Mouse (Mus musculus) embryonic fibroblast, embryonic 13.5 days (primary cell): Measurements from ENCODE around the gene Plcxd1. TPM values are rescaled to one million over a fixed set of nuclear protein-coding genes. Genes with fewer than 3 reads are reported as not detected.
A peak's percentile ranks its signal among the peaks of the same experiment; 100 is the strongest.
"Not testable (repeated sequence)": the region's sequence is repeated elsewhere in the genome, so short reads cannot be mapped to it uniquely, and the experiment has no call there.

Experiments used
- H3K27ac ChIP-seq: 2 replicates; pipeline ENCODE4 v1.5.1; 2012; ENCODE audit warnings: low read length, control low read depth, inconsistent platforms; ENCODE audit not compliant: insufficient read depth
- H3K4me1 ChIP-seq: 2 replicates; pipeline ENCODE4 v1.6.1; 2011; ENCODE audit warnings: low read length; ENCODE audit not compliant: control insufficient read depth, insufficient read depth
- H3K4me3 ChIP-seq: 2 replicates; pipeline ENCODE4 v1.5.1; 2011; ENCODE audit warnings: mild to moderate bottlenecking, control low read depth, low read length; ENCODE audit not compliant: insufficient read depth
- CTCF ChIP-seq: IDR thresholded peaks from 2 replicates; pipeline ENCODE4 v1.5.1; 2011; ENCODE audit warnings: mild to moderate bottlenecking, control low read depth, low read length, moderate library complexity, borderline replicate concordance; ENCODE audit not compliant: insufficient read depth
- POLR2A ChIP-seq: IDR thresholded peaks from 2 replicates; pipeline ENCODE4 v1.6.1; 2011; ENCODE audit warnings: low read depth, mild to moderate bottlenecking, control low read depth, low read length, moderate library complexity
- polyA plus RNA-seq: library from polyadenylated mRNA; stranded (reverse); fragments of >200 nt; gene quantifications from 2 replicates; pipeline ENCODE4 v1.2.4, GENCODE M21; 2011; ENCODE audit warnings: low read depth; ENCODE audit not compliant: missing spikeins, insufficient read length

Gene Plcxd1
- polyA plus RNA-seq = 0.28 and 0.87 TPM in 2 replicates

DNA sequence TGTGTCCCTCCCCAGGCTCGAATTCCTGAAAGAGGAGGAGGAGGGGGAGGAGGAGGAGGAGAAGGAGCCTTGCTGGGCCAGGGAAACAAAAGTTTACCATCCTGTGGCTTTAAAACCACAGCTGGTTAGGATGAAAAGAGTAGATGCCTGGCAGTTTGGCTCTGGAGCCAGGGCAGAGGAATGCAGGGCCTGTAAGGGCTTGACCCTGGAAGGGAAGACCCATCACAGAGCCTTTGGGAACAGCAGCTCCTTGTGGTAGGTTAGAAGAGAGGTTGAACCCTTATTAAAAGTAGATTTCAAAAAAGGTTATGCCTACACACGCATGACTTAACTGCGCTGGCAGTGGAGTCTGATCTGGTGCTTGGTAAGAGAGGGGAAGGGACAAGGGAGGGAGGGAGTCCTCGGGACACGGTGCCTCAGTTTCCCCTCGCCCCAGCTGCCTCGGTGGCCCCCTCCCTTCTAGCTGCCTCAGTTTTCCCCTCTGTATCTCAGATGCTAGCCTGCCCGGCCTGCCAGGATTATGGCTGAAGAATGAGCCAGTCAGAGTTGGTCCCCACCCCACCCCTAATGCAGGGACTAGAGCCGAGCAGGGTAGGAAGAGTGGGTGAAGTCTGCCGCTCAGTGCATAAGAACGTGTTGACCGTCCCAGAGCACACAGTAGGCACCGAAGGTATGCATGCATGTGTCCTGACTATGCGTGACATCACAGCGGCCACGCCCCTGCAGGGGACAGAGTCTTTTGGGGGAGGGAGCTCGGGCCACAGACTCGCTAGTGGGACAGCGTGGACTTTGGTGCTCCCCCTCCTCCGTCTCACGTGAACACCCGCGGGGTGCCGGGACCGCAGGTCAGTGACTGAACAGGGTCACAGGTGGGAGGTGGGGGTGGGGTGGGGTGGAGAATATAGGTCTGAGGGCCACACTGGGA lies at the start of gene Plcxd1:
Gene Plcxd1 (plus strand): TSS at position 314 of the 925 bp plus-strand sequence.
- Histone ChIP-seq H3K4me3 (no peak within 1 kb of the TSS), H3K4me1 (peaks cover 3% of the 10 kb centered on the region; the same call in 1 of the 2 replicates), H3K27ac (no peak within 1 kb of the TSS)
- no peak for TF ChIP-seq POLR2A
- TF ChIP-seq CTCF = no peak

GRCm38 (mm10) chr5:110057637-110058408 lies 41.9 kb upstream of the Plcxd1 start:
- Histone ChIP-seq H3K27ac (peak overlapping the region; percentile 68), H3K4me1 (no peaks in the 10 kb centered on the region), H3K4me3 (peak overlapping the region; percentile 64)
- TF ChIP-seq POLR2A = peak; percentile 78
- TF ChIP-seq CTCF = no peak

GRCm38 (mm10) chr5:110072413-110072812 lies 27.4 kb upstream of the Plcxd1 start, which contains the start of gene Gm17655:
Gene Gm17655 (minus strand): TSS chr5:110072513.
- H3K27ac ChIP-seq, H3K4me1 ChIP-seq, H3K4me3 ChIP-seq: not testable (repeated sequence)

- Histone ChIP-seq H3K4me3 (no peak overlapping the region), H3K27ac (no peak overlapping the region), H3K4me1 (no peaks in the 10 kb centered on the region)
- TF ChIP-seq CTCF = no peak
- no peak for TF ChIP-seq POLR2A
Observed at GRCm38 (mm10) chr5:110082961-110083360, 16.8 kb upstream of the Plcxd1 start.

GRCm38 (mm10) chr5:110086161-110086866 lies 13.5 kb upstream of the Plcxd1 start:
- TF ChIP-seq POLR2A = no peak
- no peak for TF ChIP-seq CTCF
- no peak overlapping the region for H3K4me3 ChIP-seq
- H3K27ac ChIP-seq = no peak overlapping the region
- no peaks in the 10 kb centered on the region for H3K4me1 ChIP-seq

DNA sequence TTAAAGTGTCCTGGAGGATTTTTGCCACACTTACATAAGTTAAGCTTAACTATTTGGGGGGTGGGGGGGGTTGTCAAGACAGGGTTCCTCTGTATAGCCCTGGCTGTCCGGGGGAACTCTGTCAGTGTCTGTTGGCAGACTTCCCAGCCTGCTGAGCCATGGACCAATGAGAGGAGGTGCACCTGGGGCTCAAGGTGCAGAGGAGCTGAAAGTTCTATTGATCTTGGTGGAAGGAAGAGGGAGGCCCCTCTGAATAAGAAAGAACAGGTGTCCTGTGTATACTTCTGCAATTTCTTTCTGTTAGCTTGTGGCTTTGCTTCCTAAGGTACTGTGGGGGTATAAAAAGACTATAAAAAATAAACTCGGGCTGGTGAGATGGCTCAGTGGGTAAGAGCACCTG lies 8.2 kb upstream of the Plcxd1 start:
- peaks cover 5% of the 10 kb centered on the region; the same call in 1 of the 2 replicates for H3K4me1 ChIP-seq
- H3K4me3 ChIP-seq = no peak overlapping the region
- H3K27ac ChIP-seq = no peak overlapping the region
- TF ChIP-seq POLR2A (no peak), CTCF (no peak)

GRCm38 (mm10) chr5:110094030-110094846 lies 5.5 kb upstream of the Plcxd1 start, which contains the start of gene Gm35315:
Gene Gm35315 (minus strand): TSS chr5:110094420.
- peak within 1 kb of the TSS; percentile 24; the same call in 1 of the 2 replicates for H3K27ac ChIP-seq

GRCm38 (mm10) chr5:110094847-110095213 lies 4.9 kb upstream of the Plcxd1 start:
- TF ChIP-seq CTCF (no peak), POLR2A (no peak)

More at GRCm38 (mm10) chr5:110094030-110094846, 5.5 kb upstream of the Plcxd1 start, which contains the start of gene Gm35315:
- peaks cover 5% of the 10 kb centered on the region; the same call in 1 of the 2 replicates for H3K4me1 ChIP-seq
- peak within 1 kb of the TSS; percentile 75 for H3K4me3 ChIP-seq
- no peak for TF ChIP-seq CTCF
- peak; percentile 63 for TF ChIP-seq POLR2A

More at GRCm38 (mm10) chr5:110094847-110095213, 4.9 kb upstream of the Plcxd1 start:
- Histone ChIP-seq H3K4me1 (peaks cover 5% of the 10 kb centered on the region; the same call in 1 of the 2 replicates), H3K4me3 (peak overlapping the region; percentile 75), H3K27ac (no peak overlapping the region)
